Mouse (Mus musculus): Measurements from ENCODE around the gene Fam185a.

DNA sequence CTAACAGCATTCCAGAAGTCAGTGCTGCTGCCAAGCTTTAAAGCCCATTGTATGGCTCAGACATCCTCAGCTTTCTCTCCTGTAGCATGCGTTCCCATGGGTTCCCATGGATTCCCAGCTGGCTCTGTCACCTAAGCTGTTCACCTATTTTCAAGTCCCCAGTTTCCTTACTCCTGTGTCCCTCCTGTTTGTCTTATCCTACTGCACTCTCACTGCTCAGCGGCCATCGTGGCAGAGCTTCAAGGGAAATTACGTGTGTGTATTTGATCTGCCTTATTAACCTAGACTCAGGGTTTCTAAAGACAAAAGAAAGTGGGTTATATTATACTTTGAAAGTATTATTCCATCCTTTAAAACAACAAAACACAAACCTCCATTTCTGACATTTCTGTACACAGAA, 64.4 kb downstream of the Fam185a start:
- TF ChIP-seq CTCF (IDR thresholded peaks at IDR 0.05; ENCODE audit: low read depth, low read length), result no peak
- TF ChIP-seq EP300 (IDR thresholded peaks at IDR 0.05; ENCODE audit: insufficient read depth, low read depth, low read length), result no peak
